Mouse (Mus musculus) splenic B cell, adult 2 months (primary cell): ENCODE data around the gene 2700097O09Rik.

Experiments
- DNase-seq: peaks from one replicate; pipeline ENCODE4 v3.0.0-alpha.2; 2011; ENCODE audit warnings: low read depth, low spot score
- H3K27me3 ChIP-seq: 2 replicates; pipeline ENCODE4 v1.6.1; 2012; ENCODE audit warnings: mild to moderate bottlenecking, low read length, moderate library complexity, mixed read lengths; ENCODE audit not compliant: control insufficient read depth, poor library complexity, insufficient read depth, severe bottlenecking
- H3K36me3 ChIP-seq: 2 replicates; pipeline ENCODE4 v1.6.1; 2012; ENCODE audit warnings: mild to moderate bottlenecking, low read length, moderate library complexity, mixed read lengths; ENCODE audit not compliant: control insufficient read depth, poor library complexity, insufficient read depth, severe bottlenecking

2700097O09Rik gene

DNA sequence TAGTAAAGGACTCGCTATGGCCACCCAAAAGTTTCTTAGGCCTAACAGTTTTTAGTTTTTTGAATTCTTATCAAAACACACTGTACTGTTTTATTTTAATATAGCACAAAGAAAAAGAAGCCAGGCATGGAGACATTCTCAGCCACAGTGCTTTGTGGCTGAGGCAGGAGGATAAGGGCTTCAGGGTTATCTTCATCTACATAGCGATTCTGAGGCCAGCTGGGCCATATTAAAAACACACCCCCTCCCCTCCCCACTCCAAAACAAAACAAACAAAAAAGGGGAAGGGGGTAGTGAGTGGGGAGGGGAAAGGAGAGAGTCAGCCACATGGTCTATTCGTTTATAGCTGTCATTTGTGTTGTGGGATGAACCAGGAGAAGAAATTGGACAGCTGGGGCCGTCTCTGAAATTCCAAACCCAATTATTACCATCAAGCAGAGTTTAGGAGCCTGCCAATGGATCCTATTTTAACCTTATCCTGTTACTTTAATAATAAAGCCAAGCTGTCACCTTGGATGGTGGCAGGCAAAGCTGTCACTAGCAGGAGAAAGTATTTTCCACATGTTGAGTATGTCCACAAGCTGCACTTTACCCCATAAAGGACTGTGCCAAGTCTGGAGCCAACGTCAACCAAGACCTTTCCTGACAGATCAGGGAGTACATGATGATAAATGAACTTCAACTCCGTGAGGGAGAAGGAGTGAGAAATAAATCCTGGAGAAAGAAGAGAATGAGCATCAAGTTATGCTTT, 20.9 kb downstream of the 2700097O09Rik start:
- Histone ChIP-seq H3K27me3 (no peaks in the 10 kb centered on the region), H3K36me3 (peaks cover 2% of the 10 kb centered on the region; the same call in 1 of the 2 replicates)
- no peak for DNase-seq

DNA sequence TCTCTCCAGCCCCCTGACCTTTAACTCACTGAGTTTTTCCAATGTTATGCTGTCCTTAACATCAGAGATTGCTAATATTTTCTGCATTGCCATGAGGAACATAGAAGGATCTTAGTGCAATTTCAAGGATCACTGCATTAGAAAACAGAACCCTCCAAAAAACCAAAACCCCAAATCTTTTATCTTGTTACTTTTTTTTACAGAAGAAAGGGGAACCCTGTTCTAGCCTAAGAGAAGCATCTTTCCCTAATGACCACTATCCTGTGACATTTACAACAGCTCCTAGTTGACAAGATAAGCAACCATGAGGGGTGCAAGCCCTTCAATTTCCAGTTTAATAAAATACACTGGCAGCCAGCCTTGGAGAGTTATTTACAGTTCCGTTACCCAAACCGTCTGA, 23.2 kb downstream of the 2700097O09Rik start:
- H3K27me3 ChIP-seq = no peaks in the 10 kb centered on the region
- DNase-seq = no peak
- peaks cover 2% of the 10 kb centered on the region; the same call in 1 of the 2 replicates for H3K36me3 ChIP-seq

DNA sequence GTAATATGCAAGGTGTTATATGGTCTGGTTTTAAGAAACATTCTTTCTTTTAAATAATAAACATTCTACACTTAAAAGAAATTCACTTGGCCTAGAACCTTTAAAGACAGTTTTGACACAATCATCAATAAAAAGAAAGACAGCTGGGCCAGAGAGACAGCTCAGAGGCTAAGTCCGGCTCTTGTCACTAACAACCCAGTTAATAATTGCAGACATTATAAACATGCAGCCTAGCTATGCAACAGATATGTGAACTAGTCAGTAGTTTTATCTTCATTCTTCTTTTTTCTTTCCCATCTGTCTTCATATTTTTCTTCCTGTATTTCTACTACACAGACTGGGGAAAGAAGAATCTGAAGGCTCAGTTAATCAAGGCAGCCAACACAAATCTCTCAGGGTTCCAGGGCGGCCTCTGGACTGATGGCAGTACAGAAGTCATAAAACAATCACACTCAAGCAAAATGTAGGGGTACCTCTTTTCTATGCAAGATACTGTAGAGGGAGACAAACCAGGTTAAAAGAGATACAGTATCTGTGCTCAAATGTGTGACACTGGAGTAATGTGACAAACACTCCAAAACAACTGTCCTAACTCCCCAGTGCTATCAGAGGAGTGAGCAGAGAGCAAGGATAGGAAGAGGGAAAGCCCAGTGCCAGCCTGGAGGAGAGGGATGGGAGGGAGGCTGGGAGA, 25.2 kb downstream of the 2700097O09Rik start:
- peaks cover 2% of the 10 kb centered on the region; the same call in 1 of the 2 replicates for H3K36me3 ChIP-seq
- no peaks in the 10 kb centered on the region for H3K27me3 ChIP-seq
- DNase-seq = no peak

DNA sequence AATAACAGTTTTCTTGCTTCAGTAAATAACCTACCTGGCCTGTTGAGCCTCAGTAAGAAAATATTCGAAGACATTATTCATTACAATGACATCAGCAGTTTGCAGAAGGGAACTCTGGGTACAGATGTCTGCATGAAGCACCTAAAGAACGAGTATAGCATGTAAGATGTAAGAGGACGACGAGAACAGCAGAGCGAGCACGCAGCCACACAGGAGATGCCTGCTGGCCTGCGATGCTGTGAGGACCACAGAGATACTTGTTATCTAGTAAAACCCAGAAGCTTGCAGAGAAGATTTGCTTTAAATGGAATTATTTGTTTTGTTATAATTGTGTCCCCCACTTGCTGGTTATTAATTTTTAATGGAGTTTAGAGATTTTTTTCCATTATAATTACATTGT, 26.6 kb downstream of the 2700097O09Rik start:
- H3K36me3 ChIP-seq = peaks cover 2% of the 10 kb centered on the region; the same call in 1 of the 2 replicates
- no peak for DNase-seq
- H3K27me3 ChIP-seq = no peaks in the 10 kb centered on the region

DNA sequence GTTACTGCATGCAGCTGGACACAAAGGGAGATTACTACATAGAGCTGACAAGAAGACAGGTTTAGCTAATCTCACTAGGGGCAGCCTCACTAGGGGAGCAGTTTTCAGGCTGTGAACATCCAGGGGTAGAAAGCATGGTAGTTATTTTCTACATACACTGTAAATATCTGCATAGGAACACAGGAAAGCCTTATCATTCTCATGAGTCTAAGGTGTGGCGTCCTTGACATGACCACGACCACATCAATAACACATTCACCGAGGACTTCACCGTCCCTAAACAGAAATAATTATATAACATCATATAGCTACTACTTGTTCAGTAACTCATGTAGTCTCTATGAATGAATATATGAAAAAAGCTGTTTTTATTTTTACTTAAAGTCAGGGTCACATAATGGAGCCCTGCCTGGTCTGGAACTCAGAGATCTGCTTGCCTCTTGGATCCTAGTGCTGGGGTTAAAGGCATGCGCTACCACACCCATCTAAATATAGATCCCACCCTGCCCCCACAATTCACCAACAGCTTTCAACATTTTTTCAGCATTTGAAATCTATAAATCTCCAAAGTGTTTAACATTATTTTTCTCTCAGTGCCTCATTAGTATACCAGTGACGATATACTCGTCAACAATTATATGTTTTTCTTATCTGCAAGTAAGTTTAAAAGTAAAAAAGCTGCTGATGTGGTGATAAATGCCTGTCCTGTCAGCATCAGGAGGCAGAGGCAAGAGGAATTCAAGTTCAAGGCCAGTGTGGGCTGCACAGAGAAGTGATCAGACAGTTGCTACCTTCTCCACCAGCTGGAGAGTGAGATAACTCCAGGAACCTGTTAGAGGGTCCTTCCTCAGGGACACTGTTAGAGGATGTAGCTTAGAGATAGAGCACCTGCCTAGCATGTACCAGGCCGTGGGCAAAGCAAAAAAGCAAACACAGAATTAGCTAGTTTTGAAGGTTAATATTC, 28.4 kb downstream of the 2700097O09Rik start:
- Histone ChIP-seq H3K27me3 (no peaks in the 10 kb centered on the region), H3K36me3 (peaks cover 2% of the 10 kb centered on the region; the same call in 1 of the 2 replicates)
- DNase-seq = no peak

DNA sequence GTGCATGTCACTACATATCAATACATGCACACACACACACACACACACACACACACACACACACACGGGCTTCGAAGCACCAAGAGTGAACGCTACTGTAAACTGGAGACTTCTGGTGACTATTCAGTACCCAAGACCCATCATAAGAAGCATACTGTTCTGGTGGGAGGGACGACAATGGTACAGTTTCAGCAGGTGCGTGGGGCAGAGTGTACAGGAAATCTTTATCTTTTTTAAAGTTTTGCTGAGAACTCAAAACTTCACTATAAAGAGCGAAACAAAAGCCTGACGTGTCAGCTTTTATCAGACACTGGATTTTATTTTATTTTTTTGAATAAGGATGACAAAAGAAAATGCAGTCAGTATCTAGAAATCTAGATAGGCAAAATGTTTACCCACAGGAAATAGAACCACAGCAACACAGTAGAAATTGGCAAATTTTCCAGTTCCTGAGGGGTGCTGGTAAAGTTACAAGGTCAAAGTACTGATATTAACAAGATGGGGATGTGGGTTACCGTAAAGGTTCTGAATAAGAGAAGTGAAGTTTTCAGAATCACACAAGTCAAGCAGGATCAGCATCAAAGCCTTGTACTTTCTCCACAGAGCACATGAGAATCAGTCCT, 30.1 kb downstream of the 2700097O09Rik start:
- Histone ChIP-seq H3K27me3 (no peaks in the 10 kb centered on the region), H3K36me3 (peaks cover 4% of the 10 kb centered on the region; the same call in 1 of the 2 replicates)
- no peak for DNase-seq

DNA sequence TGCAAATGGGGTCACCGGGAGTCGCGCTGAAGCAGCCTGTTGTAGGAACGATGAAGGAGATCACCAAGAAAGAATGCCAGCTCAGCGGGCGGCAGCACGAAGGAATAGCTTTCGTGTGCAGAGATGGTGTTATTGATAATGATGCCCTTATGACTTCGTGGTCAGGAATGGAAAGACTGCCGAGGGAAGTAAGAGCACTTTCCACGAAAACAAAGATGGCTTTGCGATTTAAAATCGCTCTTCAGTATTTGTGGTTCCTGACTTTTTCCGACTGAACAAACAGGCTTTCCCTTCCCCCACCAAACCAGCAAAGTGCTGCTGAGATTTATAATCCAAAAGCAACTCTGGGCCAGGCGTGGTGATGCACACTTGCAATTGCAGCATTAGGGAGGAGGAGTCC, 38.9 kb downstream of the 2700097O09Rik start:
- Histone ChIP-seq H3K27me3 (no peaks in the 10 kb centered on the region), H3K36me3 (peaks cover 2% of the 10 kb centered on the region; the same call in 1 of the 2 replicates)
- no peak for DNase-seq

DNA sequence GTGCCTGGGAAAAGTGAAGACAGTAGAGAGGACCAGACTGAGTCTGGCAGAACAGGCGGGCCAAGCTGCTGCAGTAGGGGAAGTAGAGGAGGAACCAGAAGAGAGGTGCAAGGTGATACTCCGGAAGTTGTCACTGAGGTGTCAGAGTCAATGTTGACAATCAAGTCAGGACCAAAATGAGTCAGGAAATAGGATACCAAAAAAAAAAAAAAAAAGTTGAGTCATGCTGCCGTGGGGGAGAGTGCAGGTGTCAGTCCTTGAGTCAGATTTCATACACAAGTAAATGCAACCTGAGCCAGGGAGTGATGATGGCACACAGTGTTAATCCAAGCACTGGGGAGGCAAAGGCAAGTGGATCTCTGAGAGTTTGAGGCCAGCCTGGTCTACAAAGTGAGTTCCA, 52.8 kb downstream of the 2700097O09Rik start:
- peak; percentile 58 for DNase-seq
- no peaks in the 10 kb centered on the region for H3K27me3 ChIP-seq
- no peaks in the 10 kb centered on the region for H3K36me3 ChIP-seq

DNA sequence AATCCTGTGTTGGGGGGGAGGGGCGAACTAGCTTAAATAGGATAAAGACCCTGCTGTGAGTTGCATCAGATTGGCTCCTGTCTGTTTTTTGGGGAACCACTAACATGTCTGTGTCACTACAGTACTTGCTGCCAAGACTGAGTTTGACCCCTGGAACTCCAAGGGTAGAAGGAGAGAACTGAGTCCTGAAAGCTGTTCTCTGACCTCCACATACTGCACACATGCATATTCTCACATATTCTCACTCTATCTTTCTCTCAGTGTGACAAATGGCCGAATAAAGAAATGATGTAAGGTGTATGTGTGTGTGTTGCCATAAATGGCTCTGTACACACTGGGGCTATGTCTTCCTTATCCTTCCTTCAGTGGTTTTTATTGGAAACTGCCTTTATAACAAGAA, 56.6 kb downstream of the 2700097O09Rik start:
- Histone ChIP-seq H3K36me3 (no peaks in the 10 kb centered on the region), H3K27me3 (no peaks in the 10 kb centered on the region)
- no peak for DNase-seq

DNA sequence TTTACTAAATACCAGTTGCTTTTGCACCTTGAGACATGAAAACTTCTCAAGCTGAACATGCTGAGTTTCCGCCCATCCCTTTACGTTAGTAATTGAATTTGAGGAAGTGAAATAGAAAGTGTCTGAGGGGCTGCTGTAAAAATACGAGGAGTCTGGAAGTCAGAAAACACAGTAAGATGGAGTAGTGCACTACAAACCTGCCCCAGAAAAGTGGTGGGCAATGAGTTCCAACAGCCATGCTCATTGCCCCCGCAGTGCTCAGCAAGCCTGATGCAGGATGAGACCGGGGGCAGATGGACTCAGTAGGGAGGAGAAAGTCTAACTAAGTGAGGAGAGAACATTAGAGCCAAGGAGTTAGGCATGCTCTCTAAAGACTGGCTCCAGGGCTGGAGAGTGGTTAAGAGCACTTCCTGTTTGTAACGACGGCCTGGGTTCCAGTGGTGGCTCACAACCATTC, 60.5 kb downstream of the 2700097O09Rik start:
- peak; percentile 86 for DNase-seq
- H3K36me3 ChIP-seq = no peaks in the 10 kb centered on the region
- no peaks in the 10 kb centered on the region for H3K27me3 ChIP-seq

DNA sequence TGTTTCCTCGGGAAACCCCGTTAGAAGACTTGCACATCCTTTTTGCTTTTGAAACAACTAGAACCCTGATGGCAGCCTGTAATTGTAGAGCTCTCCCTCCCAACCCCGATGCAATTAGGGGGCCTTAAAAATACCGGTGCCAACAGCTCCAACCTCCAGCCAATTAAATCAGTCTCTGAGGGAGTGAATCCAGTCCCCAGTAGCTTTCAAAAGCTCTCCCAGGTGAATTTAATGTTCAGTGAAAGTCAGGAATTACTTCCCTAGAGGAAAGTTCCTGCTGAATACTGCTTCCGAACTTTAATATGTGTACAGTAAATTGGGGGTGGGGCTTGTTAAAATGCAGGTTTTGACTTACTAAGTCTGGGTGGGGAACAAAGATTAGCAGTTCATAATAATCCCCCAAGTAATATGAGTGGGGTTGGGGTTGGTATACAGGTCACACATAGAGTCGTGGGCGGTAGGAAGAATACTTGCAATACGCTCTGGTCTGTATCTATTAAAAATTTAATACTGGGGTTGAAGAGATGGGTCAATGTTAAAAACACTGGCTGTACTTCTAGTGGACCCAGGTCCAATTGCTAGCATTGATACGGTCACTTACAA, 62.7 kb downstream of the 2700097O09Rik start:
- H3K36me3 ChIP-seq = no peaks in the 10 kb centered on the region
- DNase-seq = no peak
- no peaks in the 10 kb centered on the region for H3K27me3 ChIP-seq

DNA sequence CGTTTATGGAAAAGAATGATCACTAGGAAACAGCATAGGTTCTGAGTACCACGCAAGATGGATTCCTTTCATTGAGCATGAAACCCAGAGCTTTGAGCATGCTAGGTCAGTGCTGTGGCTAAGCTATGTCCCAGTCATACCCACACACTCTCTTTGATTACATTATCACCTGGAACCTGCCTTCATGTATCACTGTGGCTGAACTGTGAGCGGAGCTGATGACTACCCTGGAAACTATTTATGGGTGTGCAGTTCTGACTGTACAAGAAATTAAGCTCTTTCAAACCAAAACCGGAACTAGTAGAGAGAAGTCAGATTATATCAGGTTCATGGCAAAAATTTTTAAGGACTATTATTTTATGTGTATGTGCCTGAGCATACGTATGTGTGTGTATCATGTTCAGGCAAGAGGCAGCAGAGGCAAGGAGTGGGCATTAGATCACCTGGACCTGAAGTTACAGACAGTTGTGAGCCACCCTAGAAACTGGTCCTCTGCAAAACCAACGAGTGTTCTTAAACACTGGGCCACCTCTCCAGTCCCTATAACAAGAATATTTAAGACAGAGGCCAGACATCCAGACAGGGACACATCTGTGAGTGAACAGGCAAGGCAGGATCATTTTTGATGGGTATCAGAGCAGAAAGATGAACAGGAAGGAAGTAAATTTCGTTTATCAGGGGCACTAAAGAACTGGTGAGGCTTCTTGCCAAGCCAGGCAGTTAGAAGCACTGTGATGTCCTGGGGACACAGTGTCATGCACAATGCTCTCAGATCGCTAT, 63.4 kb downstream of the 2700097O09Rik start:
- peak; percentile 67 for DNase-seq
- Histone ChIP-seq H3K27me3 (no peaks in the 10 kb centered on the region), H3K36me3 (no peaks in the 10 kb centered on the region)

DNA sequence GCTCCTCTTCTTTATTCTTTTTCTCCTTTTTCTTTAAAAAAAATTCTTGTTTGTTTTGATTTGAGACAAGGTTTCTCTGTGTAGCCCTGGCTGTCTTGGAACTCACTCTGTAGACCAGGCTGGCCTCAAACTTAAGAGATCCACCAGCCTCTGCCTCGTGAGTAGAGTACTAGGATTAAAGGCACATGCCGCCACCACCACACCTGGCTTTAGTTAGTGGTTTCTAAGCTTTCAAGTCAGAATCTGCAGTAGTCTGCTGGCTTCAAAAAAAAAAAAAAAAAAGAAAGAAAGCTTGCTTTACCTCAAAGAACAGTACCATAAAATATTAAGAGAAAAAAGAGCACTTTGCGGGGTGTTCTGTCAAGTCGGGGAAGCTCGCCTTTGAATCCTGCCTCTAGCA, 64.5 kb downstream of the 2700097O09Rik start:
- no peak for DNase-seq
- H3K27me3 ChIP-seq = no peaks in the 10 kb centered on the region
- H3K36me3 ChIP-seq = no peaks in the 10 kb centered on the region
